Mouse (Mus musculus) heart, adult 2 months (tissue): ENCODE data around the gene Kif17.

Experiments
- CTCF ChIP-seq: fragments of 200-600 bp; IDR thresholded peaks from 2 replicates; pipeline ENCODE4 v1.8.1; 2022; ENCODE audit warnings: antibody characterized with exemption, mild to moderate bottlenecking, moderate library complexity
- POLR2A ChIP-seq: fragments of 200-500 bp; IDR thresholded peaks from 2 replicates; pipeline ENCODE4 v1.6.1; 2011; ENCODE audit warnings: mild to moderate bottlenecking, low read depth, low read length, control low read depth; ENCODE audit not compliant: insufficient read depth

GRCm38 (mm10) chr4:138336876-138337275 lies 86.6 kb downstream of the Kif17 start:
- TF ChIP-seq CTCF (no peak), POLR2A (no peak)
